ENCODE assay signal across 23 mouse cellular contexts in the genomic region with DNA sequence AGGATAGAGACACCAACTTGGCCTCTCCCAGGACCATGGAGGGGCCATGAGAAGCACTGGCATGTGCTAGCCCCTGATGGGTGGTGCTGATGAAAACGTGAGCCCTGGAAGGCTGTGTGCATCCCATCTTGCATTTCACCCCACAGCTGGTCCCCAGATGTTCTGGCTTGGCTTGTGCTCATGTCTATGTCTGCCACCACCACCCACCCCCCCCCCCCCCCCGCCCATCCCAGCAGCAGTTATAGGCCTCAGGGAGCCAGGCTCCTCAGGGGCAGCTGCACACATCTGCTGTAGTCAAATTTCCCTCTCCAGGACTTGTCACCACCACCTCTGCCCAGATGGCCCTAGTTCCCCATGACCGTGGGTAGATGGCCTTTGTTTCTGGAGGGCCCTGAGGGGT. TPM values are rescaled to one million over a fixed set of nuclear protein-coding genes. Genes with fewer than 3 reads are reported as not detected.
DNase-seq lines count a peak whose midpoint lies in the region.
"Had no signal": no experiment of that assay in that cellular context is flagged by ENCODE, and none has a peak within 500 bp of the region (broad histone marks: within the 10 kb centered on the region; RNA-seq: fewer than 3 reads in every experiment).

No protein-coding gene starts in this region.

- H3K9me3 ChIP-seq in heart, embryonic 10.5 days, result no peaks in the 10 kb centered on the region
- no peaks in the 10 kb centered on the region for H3K9me3 ChIP-seq in limb, embryonic 10.5 days (replicated peaks)
- no peaks in the 10 kb centered on the region for H3K9me3 ChIP-seq in forebrain, embryonic 10.5 days
- H3K9me3 ChIP-seq: liver, embryonic 13.5 days had no signal

- DNase-seq in heart, postnatal 14 days, result peak; percentile 36 to 59
- DNase-seq in heart, embryonic 10.5 days (ENCODE audit: low spot score), result no peak
- DNase-seq in embryo, embryonic 10.5 days (ENCODE audit: low spot score), result peak; percentile 33
- DNase-seq in limb, embryonic 10.5 days (ENCODE audit: low spot score), result peak; percentile 88
- DNase-seq in lung, postnatal 10 days, result peak; percentile 54
- DNase-seq in kidney, adult 9 months, result no peak
- no peak for DNase-seq in forebrain, embryonic 10.5 days (ENCODE audit: extremely low spot score, low spot score)
- DNase-seq in cerebellum, postnatal 36 days, result no peak
- DNase-seq: adrenal gland, postnatal 14 days; cerebellum, adult 11-12 months; forebrain, postnatal 0 days; heart, adult 11 months; kidney, postnatal 10 days; liver, embryonic 13.5 days; right cerebral cortex, adult 18-20 months; thymus, adult 18-20 months had no signal

- H3K4me3 ChIP-seq in heart, embryonic 10.5 days, result no peak overlapping the region
- no peak overlapping the region for H3K4me3 ChIP-seq in limb, embryonic 10.5 days
- no peak overlapping the region for H3K4me3 ChIP-seq in forebrain, embryonic 10.5 days
- H3K4me3 ChIP-seq: liver, embryonic 13.5 days had no signal

- no peaks in the 10 kb centered on the region for H3K27me3 ChIP-seq in heart, embryonic 10.5 days (ENCODE audit: insufficient read depth, poor library complexity, severe bottlenecking)
- no peaks in the 10 kb centered on the region for H3K27me3 ChIP-seq in limb, embryonic 10.5 days (ENCODE audit: low read depth, poor library complexity, severe bottlenecking)
- no peaks in the 10 kb centered on the region for H3K27me3 ChIP-seq in forebrain, embryonic 10.5 days (ENCODE audit: poor library complexity, severe bottlenecking)
- H3K27me3 ChIP-seq: liver, embryonic 13.5 days had no signal

- no peaks in the 10 kb centered on the region for H3K4me1 ChIP-seq in heart, embryonic 10.5 days
- peaks cover 34% of the 10 kb centered on the region for H3K4me1 ChIP-seq in limb, embryonic 10.5 days
- H3K4me1 ChIP-seq in forebrain, embryonic 10.5 days, result no peaks in the 10 kb centered on the region; the same call in 1 of the 2 replicates
- H3K4me1 ChIP-seq: liver, embryonic 13.5 days had no signal

- intact Hi-C loops in heart, postnatal 14 days (cut with DNase I), result no loop called here

- WGBS in heart, embryonic 10.5 days, result 73% methylated on average over 2 of the region's 3 CpGs
- WGBS in limb, embryonic 10.5 days, result 28% methylated on average over 3 of the region's 3 CpGs
- 61% methylated on average over 2 of the region's 3 CpGs for WGBS in forebrain, embryonic 10.5 days

- H3K27ac ChIP-seq in heart, embryonic 10.5 days, result no peak overlapping the region
- H3K27ac ChIP-seq in limb, embryonic 10.5 days, result peak overlapping the region; percentile 83
- H3K27ac ChIP-seq in forebrain, embryonic 10.5 days, result no peak overlapping the region
- H3K27ac ChIP-seq: hindbrain, embryonic 14.5 days; liver, embryonic 13.5 days had no signal

- H3K36me3 ChIP-seq in heart, embryonic 10.5 days, result peaks cover 96% of the 10 kb centered on the region
- peaks cover 100% of the 10 kb centered on the region for H3K36me3 ChIP-seq in limb, embryonic 10.5 days
- H3K36me3 ChIP-seq in forebrain, embryonic 10.5 days (replicated peaks), result peaks cover 100% of the 10 kb centered on the region

RNA-seq across cellular contexts. Expression of a gene that starts 6.7 kb away (rescaled TPM):
- not detected for total RNA-seq in heart, postnatal 14 days (2021)
- polyA plus RNA-seq in heart, embryonic 10.5 days (2016; fragmentation: Nextera tagmentation; extraction: Ambion mirVana), result not detected in 2 replicates
- polyA plus RNA-seq in limb, embryonic 10.5 days (2016; fragmentation: Nextera tagmentation; extraction: Ambion mirVana), result not detected in 2 replicates
- 0.07 TPM in 1 of 2 replicates, not detected in the other for polyA plus RNA-seq in forebrain, embryonic 10.5 days (2016; fragmentation: Nextera tagmentation; extraction: Ambion mirVana)
- total RNA-seq: forebrain, postnatal 0 days; gastrocnemius, adult 8-10 months; layer of hippocampus, adult 8-10 months; megakaryocyte progenitor cell, adult 5-6 weeks had no signal
- polyA plus RNA-seq: forebrain, postnatal 0 days; hindbrain, embryonic 14.5 days; midbrain, embryonic 16.5 days; stomach, embryonic 14.5 days had no signal

RNA-seq across cellular contexts. Expression of a gene that starts 13.6 kb away (rescaled TPM):
- total RNA-seq in heart, postnatal 14 days (2021), result 10 to 100 TPM in 1 of 2 experiments, 1 to 10 TPM in 1; 9.8 to 10.9 TPM
- 37.0 and 45.2 TPM in 2 replicates for polyA plus RNA-seq in heart, embryonic 10.5 days (2016; fragmentation: Nextera tagmentation; extraction: Ambion mirVana)
- 69.9 and 71.6 TPM in 2 replicates for polyA plus RNA-seq in limb, embryonic 10.5 days (2016; fragmentation: Nextera tagmentation; extraction: Ambion mirVana)
- 60.1 and 62.6 TPM in 2 replicates for polyA plus RNA-seq in forebrain, embryonic 10.5 days (2016; fragmentation: Nextera tagmentation; extraction: Ambion mirVana)

RNA-seq across cellular contexts. Expression of a gene that starts 51.9 kb away (rescaled TPM):
- not detected for total RNA-seq in heart, postnatal 14 days (2021)
- 11.0 and 12.2 TPM in 2 replicates for polyA plus RNA-seq in heart, embryonic 10.5 days (2016; fragmentation: Nextera tagmentation; extraction: Ambion mirVana)
- 3.5 and 4.2 TPM in 2 replicates for polyA plus RNA-seq in limb, embryonic 10.5 days (2016; fragmentation: Nextera tagmentation; extraction: Ambion mirVana)
- 4.7 and 5.4 TPM in 2 replicates for polyA plus RNA-seq in forebrain, embryonic 10.5 days (2016; fragmentation: Nextera tagmentation; extraction: Ambion mirVana)
- total RNA-seq: forebrain, postnatal 0 days; gastrocnemius, adult 8-10 months; layer of hippocampus, adult 8-10 months had no signal
- polyA plus RNA-seq: forebrain, postnatal 0 days; hindbrain, embryonic 14.5 days; intestine, postnatal 0 days; midbrain, embryonic 16.5 days had no signal

RNA-seq across cellular contexts. Expression of a gene that starts 57.0 kb away (rescaled TPM):
- 10 to 100 TPM; 14.5 to 18.2 TPM for total RNA-seq in heart, postnatal 14 days (2021)
- 11.6 and 20.5 TPM in 2 replicates for polyA plus RNA-seq in heart, embryonic 10.5 days (2016; fragmentation: Nextera tagmentation; extraction: Ambion mirVana)
- polyA plus RNA-seq in limb, embryonic 10.5 days (2016; fragmentation: Nextera tagmentation; extraction: Ambion mirVana), result 46.7 and 58.9 TPM in 2 replicates
- polyA plus RNA-seq in forebrain, embryonic 10.5 days (2016; fragmentation: Nextera tagmentation; extraction: Ambion mirVana), result 22.5 and 23.2 TPM in 2 replicates

Comparison
In these comparisons a context has a peak if more than half of its experiments do, and no peak if none do; other contexts are left out.
1. DNase-seq: peak in heart, postnatal 14 days (2 of 2), embryo, embryonic 10.5 days (single experiment), limb, embryonic 10.5 days (single experiment) and lung, postnatal 10 days (single experiment); none in heart, embryonic 10.5 days (single experiment), kidney, adult 9 months (single experiment), forebrain, embryonic 10.5 days (single experiment) and cerebellum, postnatal 36 days (0 of 2).